Mouse (Mus musculus) adrenal gland (tissue): Measurements from ENCODE around the gene Sec31a.

Experiments used
- intact Hi-C: fragments of 180-260 bp; cut with DNase I; formaldehyde crosslinking; loops from one replicate; pipeline ENCODE4 v1.15.1; 2025

Gene Sec31a

GRCm38 (mm10) chr5:100412886-100413285 lies 3.1 kb downstream of the Sec31a start:
- intact Hi-C loops: loop anchor here (5.0 kb wide), 1 partner anchor 41 kb away; no protein-coding TSS in a partner anchor

DNA sequence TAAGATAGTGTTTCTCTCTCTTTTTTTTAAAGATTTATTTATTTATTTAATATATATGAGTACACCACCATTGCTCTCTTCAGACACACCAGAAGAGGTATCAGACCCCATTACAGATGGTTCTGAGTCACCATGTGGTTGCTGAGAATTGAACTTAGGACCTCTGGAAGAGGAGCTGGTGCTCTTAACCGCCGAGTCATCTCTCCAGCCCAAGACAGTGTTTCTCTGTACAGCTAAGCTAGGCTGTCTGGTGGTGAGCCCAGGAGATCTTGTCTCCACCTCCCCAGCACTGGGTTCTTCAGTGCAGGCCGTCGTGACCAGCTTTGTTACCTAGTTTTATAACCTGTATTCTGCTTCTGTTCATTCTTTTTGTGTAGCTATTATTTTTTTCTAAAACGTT lies 5.8 kb downstream of the Sec31a start:
- intact Hi-C loops: loop anchor here (5.0 kb wide), 1 partner anchor 38 kb away; no protein-coding TSS in a partner anchor

- intact Hi-C loops: no loop called here
These were observed 7.5 kb downstream of the Sec31a start for GRCm38 (mm10) chr5:100408485-100408884.

GRCm38 (mm10) chr5:100396753-100397152 lies 19.3 kb downstream of the Sec31a start:
- intact Hi-C loops: no loop called here

DNA sequence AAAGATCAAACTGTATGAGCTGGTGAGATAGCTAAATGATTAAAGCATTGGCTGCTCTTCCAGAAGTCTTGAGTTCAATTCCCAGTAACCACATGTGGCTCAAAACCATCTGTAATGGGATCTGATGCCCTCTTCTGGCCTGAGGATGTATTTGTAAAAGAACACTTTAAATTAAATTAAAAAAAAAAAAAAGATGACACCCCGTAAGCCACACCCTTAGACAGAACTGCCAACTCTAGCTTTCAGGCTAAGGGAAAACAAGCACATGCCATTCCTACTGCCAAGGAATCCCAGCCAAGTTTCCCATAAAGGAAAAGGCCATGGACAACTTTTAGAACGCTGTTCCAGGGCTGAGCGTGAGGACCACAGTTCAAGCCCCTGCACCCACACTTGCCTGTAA lies 22.4 kb downstream of the Sec31a start:
- intact Hi-C loops: no loop called here

- intact Hi-C loops: no loop called here
These were observed 23.5 kb downstream of the Sec31a start for GRCm38 (mm10) chr5:100392436-100392955.

- intact Hi-C loops: no loop called here
These were observed 32.1 kb downstream of the Sec31a start for GRCm38 (mm10) chr5:100383782-100384510.

DNA sequence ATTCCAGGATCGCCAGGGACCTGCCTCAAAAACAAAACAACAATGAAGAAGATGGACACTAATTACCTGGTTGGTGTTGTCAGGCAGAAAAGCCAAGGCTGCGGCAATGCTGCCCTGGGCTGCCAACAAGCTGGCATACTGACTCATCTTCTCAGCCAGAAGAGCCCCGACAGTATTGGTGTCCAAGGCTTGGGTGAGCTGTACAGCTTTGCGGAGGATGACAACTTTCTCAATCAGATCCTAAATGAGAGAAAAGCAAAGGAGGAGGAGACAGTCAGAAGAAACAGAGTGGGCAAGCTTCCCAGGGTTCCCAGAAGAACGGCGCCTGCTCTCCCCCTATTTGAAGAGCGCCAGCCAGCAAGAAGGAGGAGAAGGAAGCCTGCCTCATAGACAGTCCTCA lies 34.9 kb downstream of the Sec31a start:
- intact Hi-C loops: no loop called here

DNA sequence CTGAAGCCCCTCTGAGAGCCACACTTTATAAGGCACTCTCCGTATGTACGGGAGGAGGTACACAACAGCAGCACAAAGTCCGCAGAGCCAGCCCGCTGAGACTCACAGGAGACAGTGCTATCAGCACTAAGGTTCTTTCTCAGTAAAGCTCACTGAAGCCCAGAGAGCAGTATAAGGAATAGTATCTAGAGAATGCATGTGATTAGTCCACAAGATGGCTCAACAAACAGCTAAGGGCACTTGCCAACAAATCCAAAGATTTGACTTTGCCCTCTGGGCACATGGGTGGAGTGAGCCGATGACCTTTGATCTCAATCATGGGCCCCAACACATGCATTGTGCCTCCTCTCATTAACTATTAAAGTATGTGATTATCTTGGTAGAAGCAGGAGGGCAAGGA lies 35.8 kb downstream of the Sec31a start:
- intact Hi-C loops: no loop called here

DNA sequence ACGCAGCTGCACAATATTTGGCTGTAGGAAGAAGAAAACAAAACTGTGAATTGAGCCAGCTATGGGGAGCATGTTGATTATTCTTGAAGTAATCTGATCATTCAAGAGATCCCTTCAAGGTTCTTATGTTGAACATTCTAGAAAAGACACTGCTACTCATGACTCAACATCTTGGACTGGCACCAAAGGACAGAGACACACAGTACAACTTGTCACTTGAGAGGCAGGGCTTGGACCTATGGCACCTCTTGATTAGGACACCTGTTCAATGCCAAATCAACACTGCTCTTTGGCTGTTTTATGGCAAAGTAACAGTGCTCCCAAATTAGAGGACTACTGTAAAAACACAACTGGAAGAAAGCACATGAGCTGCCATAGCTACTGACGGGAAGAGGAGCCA lies 37.1 kb downstream of the Sec31a start:
- intact Hi-C loops: no loop called here

GRCm38 (mm10) chr5:100378211-100378610 lies 37.8 kb downstream of the Sec31a start:
- intact Hi-C loops: no loop called here

DNA sequence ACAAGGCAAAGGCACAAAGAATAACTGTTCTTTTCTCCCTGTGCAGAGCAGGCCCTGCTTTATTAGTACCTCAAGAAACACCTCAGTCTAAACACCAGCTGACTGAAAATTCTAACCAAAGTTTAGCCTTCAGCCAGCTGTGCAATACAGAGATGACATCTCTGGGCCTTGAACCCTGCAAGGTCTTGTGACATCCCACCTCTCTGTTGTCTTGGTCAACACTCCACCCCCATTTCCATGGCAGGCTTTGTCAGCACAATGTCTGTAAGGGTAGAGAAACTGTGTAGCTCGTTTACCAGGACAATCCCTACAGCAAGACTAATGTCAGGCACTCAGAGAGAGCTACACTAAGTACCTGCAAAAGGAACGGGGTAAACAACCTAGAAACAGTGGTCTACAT lies 38.7 kb downstream of the Sec31a start:
- intact Hi-C loops: no loop called here

DNA sequence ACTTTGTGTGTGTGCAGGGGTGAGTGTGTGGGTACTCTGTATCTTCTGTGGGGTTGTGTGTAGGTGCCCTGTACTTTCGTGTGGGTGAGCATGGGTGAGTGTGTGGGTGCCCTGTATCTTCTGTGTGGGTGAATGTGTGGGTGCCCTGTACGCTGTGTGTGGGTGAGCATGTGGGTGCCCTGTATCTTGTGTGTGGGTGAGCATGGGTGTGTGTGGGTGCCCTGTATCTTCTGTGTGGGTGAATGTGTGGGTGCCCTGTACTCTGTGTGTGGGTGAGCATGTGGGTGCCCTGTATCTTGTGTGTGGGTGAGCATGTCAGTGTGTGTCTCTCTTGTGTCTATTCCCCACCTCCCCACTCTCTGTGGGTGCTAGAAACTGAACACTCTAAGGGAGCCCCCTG lies 41.3 kb downstream of the Sec31a start:
- intact Hi-C loops: loop anchor here (5.0 kb wide), 1 partner anchor 38 kb away; no protein-coding TSS in a partner anchor

- intact Hi-C loops: loop anchor here (5.0 kb wide), 1 partner anchor 38 kb away; no protein-coding TSS in a partner anchor
These were observed 42.1 kb downstream of the Sec31a start for GRCm38 (mm10) chr5:100373952-100374351.

DNA sequence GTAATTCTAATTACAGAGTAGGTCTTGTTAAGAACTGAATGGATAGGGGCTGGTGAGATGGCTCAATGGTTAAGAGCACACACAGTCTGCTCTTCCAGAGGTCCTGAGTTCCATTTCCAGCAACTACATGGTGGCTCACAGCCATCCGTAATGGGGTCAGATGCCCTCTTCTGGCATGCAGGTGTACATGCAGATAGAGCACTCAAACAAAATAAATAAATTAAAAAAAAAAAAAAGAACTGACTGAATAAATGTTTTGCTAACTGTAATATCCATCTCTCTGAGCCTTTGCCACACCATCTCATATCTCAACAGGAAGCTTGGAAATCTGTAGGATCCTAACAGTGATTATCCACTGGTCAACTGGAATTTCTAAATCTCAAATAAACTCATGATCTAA lies 45.1 kb downstream of the Sec31a start:
- intact Hi-C loops: loop anchor here (5.0 kb wide), 1 partner anchor 41 kb away; no protein-coding TSS in a partner anchor

DNA sequence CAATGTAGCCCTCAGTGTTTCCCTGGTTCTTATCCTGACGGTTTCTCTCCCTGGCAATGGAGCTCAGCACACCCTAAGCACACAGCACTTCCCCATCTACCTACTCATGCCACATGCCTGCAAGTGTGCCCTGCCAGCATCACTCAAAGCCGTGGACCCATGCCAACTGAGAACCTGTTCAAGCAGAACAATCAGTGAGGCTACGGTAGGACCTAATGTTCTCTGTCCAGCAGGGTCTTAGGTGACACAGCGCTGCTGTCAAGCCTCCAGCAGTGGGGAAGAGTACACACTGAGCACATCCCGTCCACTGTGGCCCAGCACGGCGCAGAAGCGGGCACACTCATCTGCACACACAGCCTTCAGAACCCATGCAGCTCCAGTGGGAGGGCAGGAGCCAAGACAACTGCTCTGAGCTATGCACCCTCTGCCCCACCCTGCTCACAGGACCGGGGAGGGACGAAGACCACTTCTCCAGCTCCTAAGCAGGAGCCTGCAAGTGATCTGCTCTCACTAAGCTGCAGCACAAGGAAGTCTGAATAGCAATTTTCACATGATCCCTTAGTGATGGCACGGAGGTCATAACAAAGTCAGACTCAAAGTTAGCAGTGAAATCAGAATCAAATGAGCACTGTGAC lies 46.1 kb downstream of the Sec31a start:
- intact Hi-C loops: loop anchor here (5.0 kb wide), 1 partner anchor 42 kb away; no protein-coding TSS in a partner anchor

DNA sequence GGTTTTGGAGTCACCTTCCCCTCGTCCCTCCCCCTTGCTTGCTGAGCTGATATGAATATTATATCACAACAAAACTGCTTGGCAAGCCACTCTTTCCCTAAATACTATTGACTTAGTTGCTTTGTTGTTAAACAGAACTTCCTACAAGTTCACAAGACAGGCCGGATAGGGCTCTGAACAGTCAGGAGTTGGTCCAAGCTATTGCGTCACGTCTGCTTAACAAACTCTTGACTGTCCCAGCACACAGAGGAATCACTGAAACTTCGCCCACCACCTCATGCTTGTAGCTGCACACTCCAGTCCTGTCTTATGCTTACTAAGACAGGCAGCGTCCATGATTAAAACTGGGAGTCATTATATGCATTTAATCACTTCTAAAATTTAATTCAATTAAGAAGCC lies 46.9 kb downstream of the Sec31a start:
- intact Hi-C loops: no loop called here

DNA sequence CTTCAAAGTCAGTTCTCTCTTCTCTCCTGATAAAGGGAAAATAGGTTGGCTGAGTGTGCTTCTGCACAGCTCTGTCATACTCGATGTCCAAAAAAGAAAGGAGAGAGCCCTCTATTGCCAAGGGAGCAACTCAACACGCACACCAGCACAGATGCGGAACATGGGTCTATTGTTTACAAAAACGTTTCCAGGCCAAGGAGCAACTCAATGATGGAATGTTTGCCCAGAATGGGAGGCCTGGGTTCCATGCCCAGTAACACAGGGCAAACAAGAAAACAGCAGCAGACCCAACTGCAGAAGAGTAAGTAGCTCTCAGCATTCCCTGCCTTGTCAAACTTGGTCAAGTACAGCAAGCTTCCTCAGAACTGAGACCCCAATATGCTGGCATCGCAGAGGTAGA lies 47.5 kb downstream of the Sec31a start:
- intact Hi-C loops: no loop called here

DNA sequence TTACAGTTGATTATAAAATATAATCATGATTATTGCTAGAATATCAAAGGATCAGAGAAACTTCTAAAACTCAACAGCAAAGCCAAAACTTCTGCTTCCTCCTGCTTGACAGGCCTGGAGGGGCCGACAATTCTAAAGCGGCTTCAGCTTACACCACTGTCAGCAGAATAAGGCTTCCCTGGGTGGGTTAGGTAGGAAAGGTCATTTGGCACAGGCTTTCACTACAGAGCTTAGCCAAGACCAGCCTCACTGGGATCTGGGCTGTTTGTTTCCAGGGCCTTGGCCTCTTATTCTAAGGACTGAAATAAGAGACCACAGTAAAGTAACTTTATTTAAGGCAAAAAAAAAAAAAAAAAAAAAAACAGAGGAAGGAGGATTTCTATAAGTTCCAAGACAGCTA lies 49.0 kb downstream of the Sec31a start:
- intact Hi-C loops: no loop called here

GRCm38 (mm10) chr5:100360296-100360695 lies 55.7 kb downstream of the Sec31a start:
- intact Hi-C loops: no loop called here

DNA sequence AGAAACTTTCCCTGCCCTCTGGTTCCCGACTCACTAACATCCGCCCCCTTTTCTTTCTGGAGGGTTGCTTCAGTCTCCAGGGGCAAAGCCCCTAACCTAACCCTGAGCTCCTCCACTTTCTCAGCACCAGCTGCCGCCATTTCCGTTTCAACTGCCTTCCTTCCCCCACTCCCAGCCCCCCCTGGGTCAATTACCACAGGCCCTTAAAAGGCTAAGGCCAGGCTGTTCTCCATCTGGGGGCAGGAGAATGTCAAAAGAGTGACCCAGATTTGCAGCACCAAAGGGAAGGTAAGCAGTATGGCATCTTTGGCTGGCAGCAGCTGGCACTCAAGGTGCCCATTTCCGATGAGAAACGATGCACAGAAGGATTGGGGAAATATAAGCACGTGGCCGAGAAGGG lies 57.7 kb downstream of the Sec31a start:
- intact Hi-C loops: no loop called here

GRCm38 (mm10) chr5:100354644-100355043 lies 61.4 kb downstream of the Sec31a start:
- intact Hi-C loops: no loop called here
